Mouse (Mus musculus): Measurements from ENCODE around the gene Stk10. TPM values are rescaled to one million over a fixed set of nuclear protein-coding genes. Genes with fewer than 3 reads are reported as not detected.
A peak's percentile ranks its signal among the peaks of the same experiment; 100 is the strongest.

Gene Stk10
- polyA plus RNA-seq, 1 experiment from 2014 or later, result 1.4 TPM

GRCm38 (mm10) chr11:32638521-32639255 lies 105.6 kb downstream of the Stk10 start:
- Histone ChIP-seq H3K4me3 (replicated peaks; ENCODE audit: low read depth, low read length) (no peak overlapping the region), H3K9ac (replicated peaks; ENCODE audit: low read length) (no peak overlapping the region), H3K27me3 (ENCODE audit: control insufficient read depth, insufficient read depth, low read length) (no peaks in the 10 kb centered on the region), H3K36me3 (ENCODE audit: control insufficient read depth, insufficient read depth, low read length) (no peaks in the 10 kb centered on the region), H3K4me1 (ENCODE audit: control insufficient read depth, insufficient read depth, low read length) (peaks cover 8% of the 10 kb centered on the region), H3K4me2 (ENCODE audit: low read length) (no peak overlapping the region), H3K27ac (replicated peaks; ENCODE audit: low read depth, low read length) (no peak overlapping the region), H3K9me3 (ENCODE audit: control insufficient read depth, low read length) (no peaks in the 10 kb centered on the region)
- DNase-seq (no peak), ATAC-seq (ENCODE audit: low FRiP score, low TSS enrichment) (no peak)
- WGBS, result 89% methylated on average over 8 of the region's 8 CpGs

- Histone ChIP-seq H3K36me3 (ENCODE audit: control insufficient read depth, insufficient read depth, low read length) (no peaks in the 10 kb centered on the region), H3K9ac (replicated peaks; ENCODE audit: low read length) (no peak overlapping the region), H3K9me3 (ENCODE audit: control insufficient read depth, low read length) (no peaks in the 10 kb centered on the region), H3K4me2 (ENCODE audit: low read length) (no peak overlapping the region), H3K4me1 (ENCODE audit: control insufficient read depth, insufficient read depth, low read length) (peaks cover 14% of the 10 kb centered on the region), H3K4me3 (replicated peaks; ENCODE audit: low read depth, low read length) (no peak overlapping the region), H3K27ac (replicated peaks; ENCODE audit: low read depth, low read length) (no peak overlapping the region), H3K27me3 (ENCODE audit: control insufficient read depth, insufficient read depth, low read length) (no peaks in the 10 kb centered on the region)
- DNase-seq (no peak), ATAC-seq (ENCODE audit: low FRiP score, low TSS enrichment) (no peak)
- WGBS, result 94% methylated on average over 4 of the region's 4 CpGs
Observed at GRCm38 (mm10) chr11:32640617-32641016, 107.5 kb downstream of the Stk10 start.

GRCm38 (mm10) chr11:32642249-32642876 lies 109.3 kb downstream of the Stk10 start, which contains the start of gene Fbxw11:
Fbxw11 (plus strand) TSS chr11:32642724.
- peaks cover 14% of the 10 kb centered on the region for H3K4me1 ChIP-seq (ENCODE audit: control insufficient read depth, insufficient read depth, low read length)
- no peaks in the 10 kb centered on the region for H3K36me3 ChIP-seq (ENCODE audit: control insufficient read depth, insufficient read depth, low read length)
- no peaks in the 10 kb centered on the region for H3K9me3 ChIP-seq (ENCODE audit: control insufficient read depth, low read length)
- H3K4me2 ChIP-seq (ENCODE audit: low read length), result peak within 1 kb of the TSS; percentile 86
- peak within 1 kb of the TSS; percentile 95 for H3K9ac ChIP-seq (replicated peaks; ENCODE audit: low read length)
- H3K27me3 ChIP-seq (ENCODE audit: control insufficient read depth, insufficient read depth, low read length), result no peaks in the 10 kb centered on the region
- H3K4me3 ChIP-seq (replicated peaks; ENCODE audit: low read depth, low read length), result peak within 1 kb of the TSS; percentile 99
- H3K27ac ChIP-seq (replicated peaks; ENCODE audit: low read depth, low read length), result peak within 1 kb of the TSS; percentile 97
- DNase-seq (peak; percentile 98), ATAC-seq (ENCODE audit: low FRiP score, low TSS enrichment) (peak; percentile 95)
- WGBS, result under 1% methylated on average over 51 of the region's 64 CpGs

- ATAC-seq (ENCODE audit: low FRiP score, low TSS enrichment) (peak; percentile 59), DNase-seq (peak; percentile 46)
- Histone ChIP-seq H3K4me1 (ENCODE audit: control insufficient read depth, insufficient read depth, low read length) (peaks cover 14% of the 10 kb centered on the region), H3K4me3 (replicated peaks; ENCODE audit: low read depth, low read length) (peak overlapping the region; percentile 99), H3K27ac (replicated peaks; ENCODE audit: low read depth, low read length) (peak overlapping the region; percentile 97), H3K4me2 (ENCODE audit: low read length) (peak overlapping the region; percentile 86), H3K9ac (replicated peaks; ENCODE audit: low read length) (peak overlapping the region; percentile 95), H3K36me3 (ENCODE audit: control insufficient read depth, insufficient read depth, low read length) (no peaks in the 10 kb centered on the region), H3K9me3 (ENCODE audit: control insufficient read depth, low read length) (no peaks in the 10 kb centered on the region), H3K27me3 (ENCODE audit: control insufficient read depth, insufficient read depth, low read length) (no peaks in the 10 kb centered on the region)
- WGBS, result under 1% methylated on average over 53 of the region's 54 CpGs
Observed at GRCm38 (mm10) chr11:32642899-32643886, 110.1 kb downstream of the Stk10 start.

GRCm38 (mm10) chr11:32644010-32644409 lies 110.9 kb downstream of the Stk10 start:
- DNase-seq, result peak; percentile 13
- peak overlapping the region; percentile 86 for H3K4me2 ChIP-seq (ENCODE audit: low read length)
- H3K27ac ChIP-seq (replicated peaks; ENCODE audit: low read depth, low read length), result no peak overlapping the region
- no peak for ATAC-seq (ENCODE audit: low FRiP score, low TSS enrichment)
- H3K27me3 ChIP-seq (ENCODE audit: control insufficient read depth, insufficient read depth, low read length), result no peaks in the 10 kb centered on the region
- WGBS, result 46% methylated on average over 3 of the region's 3 CpGs
- H3K9ac ChIP-seq (replicated peaks; ENCODE audit: low read length), result peak overlapping the region; percentile 95
- no peaks in the 10 kb centered on the region for H3K9me3 ChIP-seq (ENCODE audit: control insufficient read depth, low read length)
- peak overlapping the region; percentile 99 for H3K4me3 ChIP-seq (replicated peaks; ENCODE audit: low read depth, low read length)
- peaks cover 14% of the 10 kb centered on the region for H3K4me1 ChIP-seq (ENCODE audit: control insufficient read depth, insufficient read depth, low read length)
- H3K36me3 ChIP-seq (ENCODE audit: control insufficient read depth, insufficient read depth, low read length), result no peaks in the 10 kb centered on the region

- Histone ChIP-seq H3K4me1 (ENCODE audit: control insufficient read depth, insufficient read depth, low read length) (peaks cover 8% of the 10 kb centered on the region), H3K4me3 (replicated peaks; ENCODE audit: low read depth, low read length) (no peak overlapping the region), H3K9ac (replicated peaks; ENCODE audit: low read length) (no peak overlapping the region), H3K27ac (replicated peaks; ENCODE audit: low read depth, low read length) (no peak overlapping the region), H3K4me2 (ENCODE audit: low read length) (no peak overlapping the region), H3K27me3 (ENCODE audit: control insufficient read depth, insufficient read depth, low read length) (no peaks in the 10 kb centered on the region), H3K36me3 (ENCODE audit: control insufficient read depth, insufficient read depth, low read length) (no peaks in the 10 kb centered on the region), H3K9me3 (ENCODE audit: control insufficient read depth, low read length) (no peaks in the 10 kb centered on the region)
- 88% methylated on average over 2 of the region's 2 CpGs for WGBS
- no peak for ATAC-seq (ENCODE audit: low FRiP score, low TSS enrichment)
- DNase-seq, result no peak
Observed at GRCm38 (mm10) chr11:32647265-32647664, 114.2 kb downstream of the Stk10 start.

GRCm38 (mm10) chr11:32650236-32650749 lies 117.2 kb downstream of the Stk10 start:
- Histone ChIP-seq H3K27ac (replicated peaks; ENCODE audit: low read depth, low read length) (no peak overlapping the region), H3K9me3 (ENCODE audit: control insufficient read depth, low read length) (no peaks in the 10 kb centered on the region), H3K4me1 (ENCODE audit: control insufficient read depth, insufficient read depth, low read length) (no peaks in the 10 kb centered on the region), H3K36me3 (ENCODE audit: control insufficient read depth, insufficient read depth, low read length) (0 out of 2 replicates have a peak, but pooled peaks cover 3% of the 10 kb centered on the region), H3K4me2 (ENCODE audit: low read length) (no peak overlapping the region), H3K4me3 (replicated peaks; ENCODE audit: low read depth, low read length) (no peak overlapping the region), H3K9ac (replicated peaks; ENCODE audit: low read length) (no peak overlapping the region), H3K27me3 (ENCODE audit: control insufficient read depth, insufficient read depth, low read length) (no peaks in the 10 kb centered on the region)
- no peak for ATAC-seq (ENCODE audit: low FRiP score, low TSS enrichment)
- DNase-seq, result no peak

- WGBS, result 92% methylated on average over 7 of the region's 7 CpGs
- Histone ChIP-seq H3K4me2 (ENCODE audit: low read length) (no peak overlapping the region), H3K36me3 (ENCODE audit: control insufficient read depth, insufficient read depth, low read length) (0 out of 2 replicates have a peak, but pooled peaks cover 3% of the 10 kb centered on the region), H3K4me3 (replicated peaks; ENCODE audit: low read depth, low read length) (no peak overlapping the region), H3K4me1 (ENCODE audit: control insufficient read depth, insufficient read depth, low read length) (no peaks in the 10 kb centered on the region), H3K9me3 (ENCODE audit: control insufficient read depth, low read length) (no peaks in the 10 kb centered on the region), H3K27me3 (ENCODE audit: control insufficient read depth, insufficient read depth, low read length) (no peaks in the 10 kb centered on the region), H3K27ac (replicated peaks; ENCODE audit: low read depth, low read length) (no peak overlapping the region), H3K9ac (replicated peaks; ENCODE audit: low read length) (no peak overlapping the region)
- DNase-seq (no peak), ATAC-seq (ENCODE audit: low FRiP score, low TSS enrichment) (no peak)
Observed at GRCm38 (mm10) chr11:32650893-32651590, 117.9 kb downstream of the Stk10 start.

Measured in midbrain, embryonic 14.5 days (tissue).